Mouse (Mus musculus): ENCODE data around the gene Ebf1. TPM values are rescaled to one million over a fixed set of nuclear protein-coding genes. Genes with fewer than 3 reads are reported as not detected.

The Ebf1 gene
- polyA plus RNA-seq, 1 experiment from 2014 or later: 7.9 TPM

- no peak overlapping the region for H3K4me3 ChIP-seq (ENCODE audit: low read length)
- no peaks in the 10 kb centered on the region for H3K36me3 ChIP-seq (ENCODE audit: control insufficient read depth, insufficient read depth, low read length)
- no peak for ATAC-seq
- H3K4me2 ChIP-seq (ENCODE audit: low read depth, low read length): no peak overlapping the region
- no peak overlapping the region for H3K9ac ChIP-seq (ENCODE audit: low read depth, low read length)
- H3K27ac ChIP-seq (ENCODE audit: low read length): no peak overlapping the region
- 69% methylated on average over 5 of the region's 5 CpGs for WGBS
- no peaks in the 10 kb centered on the region for H3K9me3 ChIP-seq (ENCODE audit: control insufficient read depth, low read length)
- H3K27me3 ChIP-seq (replicated peaks; ENCODE audit: control insufficient read depth, insufficient read depth, low read length): peaks cover 30% of the 10 kb centered on the region
- H3K4me1 ChIP-seq (ENCODE audit: control insufficient read depth, insufficient read depth, low read length): no peaks in the 10 kb centered on the region
These were observed 7.4 kb downstream of the Ebf1 start for GRCm38 (mm10) chr11:44624564-44624963.

- 68% methylated on average over 10 of the region's 10 CpGs for WGBS
- H3K4me1 ChIP-seq (ENCODE audit: control insufficient read depth, insufficient read depth, low read length): no peaks in the 10 kb centered on the region
- H3K9ac ChIP-seq (ENCODE audit: low read depth, low read length): no peak overlapping the region
- no peak overlapping the region for H3K4me3 ChIP-seq (ENCODE audit: low read length)
- peaks cover 17% of the 10 kb centered on the region for H3K27me3 ChIP-seq (replicated peaks; ENCODE audit: control insufficient read depth, insufficient read depth, low read length)
- ATAC-seq: no peak
- no peaks in the 10 kb centered on the region for H3K9me3 ChIP-seq (ENCODE audit: control insufficient read depth, low read length)
- H3K4me2 ChIP-seq (ENCODE audit: low read depth, low read length): no peak overlapping the region
- no peaks in the 10 kb centered on the region for H3K36me3 ChIP-seq (ENCODE audit: control insufficient read depth, insufficient read depth, low read length)
- H3K27ac ChIP-seq (ENCODE audit: low read length): no peak overlapping the region
These were observed 8.9 kb downstream of the Ebf1 start for GRCm38 (mm10) chr11:44626065-44626464.

DNA sequence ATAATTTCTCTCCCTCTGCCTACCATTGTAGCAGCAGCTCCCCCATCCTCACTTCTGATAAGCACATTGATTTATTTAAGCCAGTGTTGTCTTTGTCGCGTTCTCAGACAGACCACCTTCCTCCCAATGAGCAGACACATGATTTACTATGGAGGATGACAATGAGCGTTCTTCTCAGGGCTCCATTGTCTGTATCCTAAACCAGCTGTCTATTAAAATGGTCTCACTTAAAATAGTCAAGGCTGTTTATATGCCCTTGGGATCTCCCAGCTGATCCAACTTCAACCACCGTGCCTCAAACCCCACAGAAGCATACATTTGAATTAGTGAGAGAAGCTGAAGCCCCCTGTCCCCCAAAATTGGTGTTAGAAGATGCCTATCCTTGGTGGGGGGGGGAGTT is 11.3 kb downstream of the Ebf1 start:
- Histone ChIP-seq H3K27ac (ENCODE audit: low read length) (no peak overlapping the region), H3K27me3 (replicated peaks; ENCODE audit: control insufficient read depth, insufficient read depth, low read length) (peaks cover 3% of the 10 kb centered on the region; the same call in 1 of the 2 replicates), H3K9ac (ENCODE audit: low read depth, low read length) (no peak overlapping the region), H3K4me2 (ENCODE audit: low read depth, low read length) (no peak overlapping the region), H3K9me3 (ENCODE audit: control insufficient read depth, low read length) (no peaks in the 10 kb centered on the region), H3K4me3 (ENCODE audit: low read length) (no peak overlapping the region), H3K36me3 (ENCODE audit: control insufficient read depth, insufficient read depth, low read length) (no peaks in the 10 kb centered on the region), H3K4me1 (ENCODE audit: control insufficient read depth, insufficient read depth, low read length) (no peaks in the 10 kb centered on the region)
- WGBS: 26% methylated on average over 4 of the region's 4 CpGs
- ATAC-seq: no peak

DNA sequence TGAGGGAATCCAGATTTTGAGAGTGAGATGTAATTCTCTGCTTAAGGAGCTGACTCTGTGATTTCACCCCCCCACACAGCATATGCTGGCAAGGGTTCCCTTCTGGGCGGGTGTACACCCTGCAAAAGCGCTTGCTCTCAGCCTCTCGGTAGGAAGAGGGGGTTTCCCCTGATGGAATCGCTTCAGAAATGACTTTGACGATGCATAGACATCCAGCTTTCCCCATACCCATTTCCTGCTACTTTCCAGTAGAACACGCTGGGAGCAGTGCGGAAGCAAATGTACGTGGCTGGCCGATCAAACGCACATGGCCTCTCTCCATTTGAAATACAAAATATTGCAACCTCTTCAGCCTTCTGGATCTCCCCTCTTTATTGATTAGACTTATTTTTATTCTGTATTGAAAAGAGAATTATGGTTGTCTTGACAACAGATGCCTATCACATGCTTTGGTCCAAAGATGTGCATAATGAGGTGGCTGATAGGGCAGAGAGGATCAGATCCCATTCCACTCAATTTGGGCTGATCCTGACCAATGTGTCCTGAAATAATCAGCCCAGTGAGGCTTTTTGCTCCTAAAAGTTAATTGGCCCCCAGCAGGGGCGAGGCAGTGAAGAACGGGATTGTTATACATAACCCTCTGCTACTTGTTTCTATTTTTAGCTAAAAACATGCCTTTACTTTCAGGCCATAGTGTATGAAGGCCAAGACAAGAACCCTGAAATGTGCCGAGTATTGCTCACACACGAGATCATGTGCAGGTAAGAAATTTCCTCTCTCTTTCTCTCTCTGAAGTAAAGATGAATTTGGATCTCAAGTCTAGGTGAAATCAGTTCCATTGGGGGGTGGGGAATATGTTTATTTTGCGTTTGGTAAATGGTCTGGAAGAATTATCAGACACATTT is 15.2 kb downstream of the Ebf1 start:
- H3K9ac ChIP-seq (ENCODE audit: low read depth, low read length): no peak overlapping the region
- H3K4me3 ChIP-seq (ENCODE audit: low read length): no peak overlapping the region
- no peaks in the 10 kb centered on the region for H3K9me3 ChIP-seq (ENCODE audit: control insufficient read depth, low read length)
- no peak for ATAC-seq
- H3K36me3 ChIP-seq (ENCODE audit: control insufficient read depth, insufficient read depth, low read length): no peaks in the 10 kb centered on the region
- no peak overlapping the region for H3K4me2 ChIP-seq (ENCODE audit: low read depth, low read length)
- no peaks in the 10 kb centered on the region for H3K4me1 ChIP-seq (ENCODE audit: control insufficient read depth, insufficient read depth, low read length)
- WGBS: 81% methylated on average over 15 of the region's 15 CpGs
- H3K27ac ChIP-seq (ENCODE audit: low read length): no peak overlapping the region
- H3K27me3 ChIP-seq (replicated peaks; ENCODE audit: control insufficient read depth, insufficient read depth, low read length): no peaks in the 10 kb centered on the region; the same call in 1 of the 2 replicates

GRCm38 (mm10) chr11:44633001-44633693 is 16.0 kb downstream of the Ebf1 start:
- no peaks in the 10 kb centered on the region for H3K4me1 ChIP-seq (ENCODE audit: control insufficient read depth, insufficient read depth, low read length)
- ATAC-seq: no peak
- no peak overlapping the region for H3K4me2 ChIP-seq (ENCODE audit: low read depth, low read length)
- H3K27me3 ChIP-seq (replicated peaks; ENCODE audit: control insufficient read depth, insufficient read depth, low read length): no peaks in the 10 kb centered on the region; the same call in 1 of the 2 replicates
- H3K9me3 ChIP-seq (ENCODE audit: control insufficient read depth, low read length): no peaks in the 10 kb centered on the region
- no peak overlapping the region for H3K27ac ChIP-seq (ENCODE audit: low read length)
- 80% methylated on average over 2 of the region's 2 CpGs for WGBS
- H3K9ac ChIP-seq (ENCODE audit: low read depth, low read length): no peak overlapping the region
- no peaks in the 10 kb centered on the region for H3K36me3 ChIP-seq (ENCODE audit: control insufficient read depth, insufficient read depth, low read length)
- no peak overlapping the region for H3K4me3 ChIP-seq (ENCODE audit: low read length)

- no peak overlapping the region for H3K4me3 ChIP-seq (ENCODE audit: low read length)
- H3K9me3 ChIP-seq (ENCODE audit: control insufficient read depth, low read length): no peaks in the 10 kb centered on the region
- H3K27ac ChIP-seq (ENCODE audit: low read length): no peak overlapping the region
- 66% methylated on average over 6 of the region's 6 CpGs for WGBS
- H3K36me3 ChIP-seq (ENCODE audit: control insufficient read depth, insufficient read depth, low read length): no peaks in the 10 kb centered on the region
- H3K4me1 ChIP-seq (ENCODE audit: control insufficient read depth, insufficient read depth, low read length): no peaks in the 10 kb centered on the region
- no peak overlapping the region for H3K4me2 ChIP-seq (ENCODE audit: low read depth, low read length)
- H3K9ac ChIP-seq (ENCODE audit: low read depth, low read length): no peak overlapping the region
- H3K27me3 ChIP-seq (replicated peaks; ENCODE audit: control insufficient read depth, insufficient read depth, low read length): no peaks in the 10 kb centered on the region; the same call in 1 of the 2 replicates
- no peak for ATAC-seq
These were observed 17.6 kb downstream of the Ebf1 start for GRCm38 (mm10) chr11:44634552-44635193.

DNA sequence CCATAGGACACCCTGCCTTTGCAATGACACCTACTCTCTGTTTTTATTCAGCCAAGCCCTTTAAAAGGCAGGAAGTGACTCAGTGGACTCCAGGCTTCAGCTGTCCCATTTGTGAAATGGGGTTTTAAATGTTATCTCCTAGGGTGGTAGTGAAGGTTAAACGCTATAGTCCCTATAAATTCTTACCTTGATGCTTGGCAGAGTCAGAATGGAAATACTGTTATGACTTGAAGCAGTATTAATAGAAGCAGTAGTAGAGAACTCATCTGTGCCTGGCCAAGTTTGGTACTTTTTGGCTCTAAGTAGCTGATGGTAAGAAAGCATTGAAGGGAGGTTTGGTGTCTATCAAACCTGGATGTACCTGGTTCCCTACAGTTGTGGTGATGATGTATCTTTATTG is 19.1 kb downstream of the Ebf1 start:
- H3K9me3 ChIP-seq (ENCODE audit: control insufficient read depth, low read length): no peaks in the 10 kb centered on the region
- no peaks in the 10 kb centered on the region; the same call in 1 of the 2 replicates for H3K27me3 ChIP-seq (replicated peaks; ENCODE audit: control insufficient read depth, insufficient read depth, low read length)
- H3K36me3 ChIP-seq (ENCODE audit: control insufficient read depth, insufficient read depth, low read length): no peaks in the 10 kb centered on the region
- H3K4me2 ChIP-seq (ENCODE audit: low read depth, low read length): no peak overlapping the region
- ATAC-seq: no peak
- 79% methylated on average over 1 of the region's 1 CpGs for WGBS
- H3K9ac ChIP-seq (ENCODE audit: low read depth, low read length): no peak overlapping the region
- H3K4me1 ChIP-seq (ENCODE audit: control insufficient read depth, insufficient read depth, low read length): no peaks in the 10 kb centered on the region
- H3K27ac ChIP-seq (ENCODE audit: low read length): no peak overlapping the region
- no peak overlapping the region for H3K4me3 ChIP-seq (ENCODE audit: low read length)

DNA sequence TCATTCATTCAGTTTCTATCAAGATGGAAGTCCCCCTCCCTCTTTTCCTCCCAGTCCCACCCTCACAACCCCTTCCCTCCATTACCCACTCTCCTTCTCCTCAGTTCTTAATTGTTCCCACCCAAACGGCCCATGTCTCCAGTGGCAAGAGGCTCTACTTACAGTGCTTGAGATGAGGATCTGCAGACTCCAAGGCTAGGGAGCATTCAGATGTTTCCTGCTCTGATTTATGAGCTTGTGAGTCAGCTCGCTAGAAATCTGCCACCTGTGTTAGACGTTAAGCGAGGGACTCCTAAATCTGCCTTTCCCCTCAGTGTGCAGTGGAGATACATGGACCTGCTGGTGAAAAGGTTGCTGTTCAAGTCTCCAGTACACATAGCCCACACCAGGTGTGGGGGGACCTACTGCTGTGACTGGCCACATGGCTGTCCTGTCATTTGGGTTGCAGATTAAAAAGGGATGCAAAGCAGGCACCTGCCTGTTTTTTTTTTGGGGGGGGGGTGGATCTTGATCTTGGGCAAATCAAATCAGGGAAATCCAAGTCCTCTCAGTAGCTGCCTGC is 21.2 kb downstream of the Ebf1 start:
- H3K27ac ChIP-seq (ENCODE audit: low read length): no peak overlapping the region
- no peak overlapping the region for H3K4me3 ChIP-seq (ENCODE audit: low read length)
- H3K36me3 ChIP-seq (ENCODE audit: control insufficient read depth, insufficient read depth, low read length): no peaks in the 10 kb centered on the region
- H3K27me3 ChIP-seq (replicated peaks; ENCODE audit: control insufficient read depth, insufficient read depth, low read length): no peaks in the 10 kb centered on the region
- no peak overlapping the region for H3K9ac ChIP-seq (ENCODE audit: low read depth, low read length)
- no peak for ATAC-seq
- no peak overlapping the region for H3K4me2 ChIP-seq (ENCODE audit: low read depth, low read length)
- 37% methylated on average over 4 of the region's 4 CpGs for WGBS
- H3K9me3 ChIP-seq (ENCODE audit: control insufficient read depth, low read length): no peaks in the 10 kb centered on the region
- H3K4me1 ChIP-seq (ENCODE audit: control insufficient read depth, insufficient read depth, low read length): no peaks in the 10 kb centered on the region

GRCm38 (mm10) chr11:44641496-44641895 is 24.4 kb downstream of the Ebf1 start:
- 63% methylated on average over 2 of the region's 2 CpGs for WGBS
- Histone ChIP-seq H3K27ac (ENCODE audit: low read length) (no peak overlapping the region), H3K9ac (ENCODE audit: low read depth, low read length) (no peak overlapping the region), H3K4me2 (ENCODE audit: low read depth, low read length) (no peak overlapping the region), H3K4me1 (ENCODE audit: control insufficient read depth, insufficient read depth, low read length) (no peaks in the 10 kb centered on the region), H3K27me3 (replicated peaks; ENCODE audit: control insufficient read depth, insufficient read depth, low read length) (no peaks in the 10 kb centered on the region), H3K36me3 (ENCODE audit: control insufficient read depth, insufficient read depth, low read length) (no peaks in the 10 kb centered on the region), H3K4me3 (ENCODE audit: low read length) (no peak overlapping the region), H3K9me3 (ENCODE audit: control insufficient read depth, low read length) (no peaks in the 10 kb centered on the region)
- ATAC-seq: no peak
